Mouse (Mus musculus) testis, adult 2 months (tissue): ENCODE measurements around the gene Irs1.

ENCODE experiments used
- CTCF ChIP-seq: fragments of 200-500 bp; IDR thresholded peaks from 2 replicates; pipeline ENCODE4 v1.5.1; 2012; ENCODE audit warnings: low read depth, mild to moderate bottlenecking, inconsistent platforms, low read length, moderate library complexity; ENCODE audit not compliant: control insufficient read depth, insufficient read depth, insufficient replicate concordance
- POLR2A ChIP-seq: fragments of 200-500 bp; IDR thresholded peaks from 2 replicates; pipeline ENCODE4 v1.6.1; 2012; ENCODE audit warnings: low read depth, mild to moderate bottlenecking, inconsistent platforms, low read length, moderate library complexity; ENCODE audit not compliant: control insufficient read depth

- TF ChIP-seq CTCF (no peak), POLR2A (no peak)
These were observed 47.9 kb downstream of the Irs1 start for GRCm38 (mm10) chr1:82243260-82243825.
